In the genomic region with DNA sequence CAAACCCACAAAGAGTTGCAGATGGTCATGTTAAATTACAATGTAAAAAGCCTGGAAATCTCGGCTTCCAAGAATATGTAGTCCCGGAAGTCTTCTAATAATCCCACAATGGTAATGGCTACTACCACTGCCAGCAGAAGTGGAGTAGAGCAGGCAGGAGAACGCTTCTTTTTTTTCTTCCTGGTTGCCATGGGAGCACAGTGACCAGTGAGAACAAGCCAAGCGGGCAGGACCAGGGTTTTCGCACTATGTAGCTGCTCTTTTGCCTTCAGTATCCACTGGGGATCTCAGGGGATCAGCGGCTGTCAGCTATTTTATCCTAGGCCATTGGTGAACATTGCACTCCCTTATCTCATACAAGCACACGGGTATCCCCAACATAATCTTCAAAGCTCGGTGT, we compare ENCODE assay signal across 19 mouse cellular contexts.
DNase-seq lines count a peak whose midpoint lies in the region; ATAC-seq lines count a peak whose summit lies in the region.
"Had no signal": no experiment of that assay in that cellular context is flagged by ENCODE, and none has a peak within 500 bp of the region (broad histone marks: within the 10 kb centered on the region; RNA-seq: fewer than 3 reads in every experiment).

No protein-coding gene starts in this region.

- no peak overlapping the region for H3K9ac ChIP-seq in forebrain, embryonic 14.5 days (ENCODE audit: low read length)
- no peak overlapping the region for H3K9ac ChIP-seq in forebrain, embryonic 12.5 days
- H3K9ac ChIP-seq in midbrain, embryonic 13.5 days (replicated peaks) = no peak overlapping the region
- H3K9ac ChIP-seq: forebrain, embryonic 13.5 days; liver, embryonic 15.5 days had no signal

- no peaks in the 10 kb centered on the region for H3K36me3 ChIP-seq in forebrain, embryonic 14.5 days (ENCODE audit: control insufficient read depth, insufficient read depth, low read length)
- no peaks in the 10 kb centered on the region for H3K36me3 ChIP-seq in forebrain, embryonic 12.5 days (replicated peaks)
- no peaks in the 10 kb centered on the region for H3K36me3 ChIP-seq in midbrain, embryonic 13.5 days
- H3K36me3 ChIP-seq: embryonic facial prominence, embryonic 10.5 days; liver, embryonic 15.5 days had no signal

- no peaks in the 10 kb centered on the region for H3K27me3 ChIP-seq in forebrain, embryonic 14.5 days (replicated peaks; ENCODE audit: control insufficient read depth, insufficient read depth, low read length)
- no peaks in the 10 kb centered on the region for H3K27me3 ChIP-seq in forebrain, embryonic 12.5 days
- no peaks in the 10 kb centered on the region for H3K27me3 ChIP-seq in midbrain, embryonic 13.5 days
- H3K27me3 ChIP-seq: forebrain, embryonic 13.5 days; liver, embryonic 15.5 days had no signal

- WGBS in forebrain, embryonic 14.5 days = 64% methylated on average over 8 of the region's 8 CpGs
- WGBS in forebrain, embryonic 12.5 days = 67% methylated on average over 8 of the region's 8 CpGs
- 42% methylated on average over 8 of the region's 8 CpGs for WGBS in midbrain, embryonic 13.5 days

- ATAC-seq in forebrain, embryonic 14.5 days = no peak
- ATAC-seq in forebrain, embryonic 12.5 days (ENCODE audit: low FRiP score) = no peak
- peak; percentile 55 for ATAC-seq in midbrain, embryonic 13.5 days
- ATAC-seq: forebrain, embryonic 13.5 days; inflammation-experienced regulatory T-cells, adult 6 months had no signal

- H3K9me3 ChIP-seq in forebrain, embryonic 14.5 days (replicated peaks; ENCODE audit: control insufficient read depth, low read length) = no peaks in the 10 kb centered on the region
- H3K9me3 ChIP-seq in forebrain, embryonic 12.5 days = no peaks in the 10 kb centered on the region
- no peaks in the 10 kb centered on the region for H3K9me3 ChIP-seq in midbrain, embryonic 13.5 days
- H3K9me3 ChIP-seq: embryonic facial prominence, embryonic 10.5 days; forebrain, embryonic 13.5 days; liver, embryonic 15.5 days had no signal

- no peak overlapping the region for H3K4me3 ChIP-seq in forebrain, embryonic 14.5 days (ENCODE audit: low read depth, low read length)
- no peak overlapping the region for H3K4me3 ChIP-seq in forebrain, embryonic 12.5 days (replicated peaks)
- H3K4me3 ChIP-seq in midbrain, embryonic 13.5 days (replicated peaks) = no peak overlapping the region
- H3K4me3 ChIP-seq: embryonic facial prominence, embryonic 10.5 days; forebrain, embryonic 13.5 days; layer of hippocampus, adult 2 months; liver, embryonic 15.5 days had no signal

- no peak overlapping the region for H3K27ac ChIP-seq in forebrain, embryonic 14.5 days (ENCODE audit: low read depth, low read length)
- no peak overlapping the region for H3K27ac ChIP-seq in forebrain, embryonic 12.5 days
- H3K27ac ChIP-seq in midbrain, embryonic 13.5 days = no peak overlapping the region
- H3K27ac ChIP-seq: embryonic facial prominence, embryonic 10.5 days; forebrain, embryonic 13.5 days; layer of hippocampus, adult 2 months; liver, embryonic 15.5 days; macrophage had no signal

- DNase-seq in forebrain, embryonic 14.5 days (ENCODE audit: low spot score) = peak; percentile 5
- peak; percentile 24 for DNase-seq in ovary, postnatal 36 days (ENCODE audit: low spot score)
- no peak for DNase-seq in ovary, postnatal 10 days (ENCODE audit: low spot score)
- DNase-seq in gastrocnemius, postnatal 25 days = no peak
- no peak for DNase-seq in thymus, postnatal 0 days (ENCODE audit: low spot score)
- DNase-seq: adrenal gland, adult 2 months; cerebellum, adult 9-11 months; gastrocnemius, postnatal 36 days; kidney, adult 2 months; kidney, postnatal 14 days; thymus, adult 18-20 months had no signal

- no peaks in the 10 kb centered on the region for H3K4me1 ChIP-seq in forebrain, embryonic 14.5 days (ENCODE audit: control insufficient read depth, insufficient read depth, low read length)
- H3K4me1 ChIP-seq in forebrain, embryonic 12.5 days = no peaks in the 10 kb centered on the region
- H3K4me1 ChIP-seq in midbrain, embryonic 13.5 days (replicated peaks) = no peaks in the 10 kb centered on the region
- H3K4me1 ChIP-seq: forebrain, embryonic 13.5 days; liver, embryonic 15.5 days had no signal

- H3K4me2 ChIP-seq in forebrain, embryonic 14.5 days (ENCODE audit: low read length) = no peak overlapping the region
- no peak overlapping the region for H3K4me2 ChIP-seq in forebrain, embryonic 12.5 days
- no peak overlapping the region for H3K4me2 ChIP-seq in midbrain, embryonic 13.5 days (replicated peaks)
- H3K4me2 ChIP-seq: forebrain, embryonic 13.5 days; liver, embryonic 15.5 days had no signal

Comparison
In these comparisons a context has a peak if more than half of its experiments do, and no peak if none do; other contexts are left out.
1. DNase-seq: peak in forebrain, embryonic 14.5 days (single experiment) and ovary, postnatal 36 days (single experiment); none in ovary, postnatal 10 days (single experiment), gastrocnemius, postnatal 25 days (single experiment) and thymus, postnatal 0 days (single experiment).